Mouse (Mus musculus) E14TG2a.4 (cell line): Measurements from ENCODE around the gene Lgals7.

Experiments
- H3K27me3 ChIP-seq: 2 replicates; pipeline ENCODE4 v1.6.1; 2014; ENCODE audit warnings: low read length, control low read depth; ENCODE audit not compliant: insufficient read depth
- H3K36me3 ChIP-seq: 2 replicates; pipeline ENCODE4 v1.6.1; 2014; ENCODE audit warnings: low read length, control low read depth; ENCODE audit not compliant: insufficient read depth
- H3K4me1 ChIP-seq: replicated peaks from 2 replicates; pipeline ENCODE4 v1.6.1; 2014; ENCODE audit warnings: low read depth, low read length, control low read depth
- H3K4me3 ChIP-seq: replicated peaks from 2 replicates; pipeline ENCODE4 v1.5.1; 2014; ENCODE audit warnings: mild to moderate bottlenecking, low read length
- H3K9me3 ChIP-seq: 2 replicates; pipeline ENCODE4 v1.6.1; 2014; ENCODE audit warnings: low read length, control low read depth
- CTCF ChIP-seq: conservative IDR thresholded peaks from 2 replicates; pipeline ENCODE4 v1.5.1; 2014; ENCODE audit warnings: low read length
- NANOG ChIP-seq: IDR thresholded peaks from 2 replicates; pipeline ENCODE4 v1.6.1; 2014; ENCODE audit warnings: borderline replicate concordance, low read length, mixed read lengths
- POU5F1 ChIP-seq: IDR thresholded peaks from 2 replicates; pipeline ENCODE4 v1.6.1; 2014; ENCODE audit warnings: low read length, borderline replicate concordance

Gene Lgals7

DNA sequence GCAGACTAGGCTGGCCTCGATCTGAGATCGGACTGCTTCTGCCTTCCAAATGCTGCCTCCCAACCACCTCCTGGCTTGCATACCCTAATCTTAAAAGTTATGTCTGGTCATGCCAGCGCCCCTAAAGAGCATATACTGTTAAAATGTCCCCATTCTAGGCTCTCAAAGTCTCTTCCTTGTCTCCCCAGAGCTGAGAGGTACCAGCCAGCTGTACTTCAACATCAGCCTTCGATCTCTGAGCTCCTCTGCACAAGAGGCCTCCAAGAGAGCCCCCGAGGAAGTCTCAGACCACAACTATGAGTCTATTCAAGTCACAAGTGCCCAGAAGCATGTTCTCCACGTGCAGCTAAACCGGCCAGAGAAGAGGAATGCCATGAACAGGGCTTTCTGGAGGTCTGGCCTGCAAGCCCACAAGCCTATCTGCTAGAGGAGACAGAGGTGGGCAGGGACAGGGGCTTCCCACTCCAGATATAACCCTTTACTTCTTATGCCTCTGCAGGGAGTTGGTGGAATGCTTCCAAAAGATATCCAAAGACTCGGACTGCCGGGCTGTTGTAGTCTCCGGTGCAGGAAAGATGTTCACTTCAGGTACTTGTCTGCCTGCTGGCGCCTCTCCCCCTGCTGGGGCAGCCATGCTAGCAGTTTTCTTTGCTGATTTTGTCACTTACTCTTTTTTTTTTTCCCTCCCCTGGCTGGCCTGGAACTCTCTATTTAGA is 37.8 kb upstream of the Lgals7 start:
- Histone ChIP-seq H3K4me1 (peaks cover 60% of the 10 kb centered on the region), H3K4me3 (peak overlapping the region; percentile 76), H3K27me3 (no peaks in the 10 kb centered on the region), H3K9me3 (peaks cover 5% of the 10 kb centered on the region), H3K36me3 (peaks cover 60% of the 10 kb centered on the region)
- TF ChIP-seq CTCF (0 out of 2 replicates have a peak, but pooled peaks have one; percentile 11), POU5F1 (no peak), NANOG (no peak)

DNA sequence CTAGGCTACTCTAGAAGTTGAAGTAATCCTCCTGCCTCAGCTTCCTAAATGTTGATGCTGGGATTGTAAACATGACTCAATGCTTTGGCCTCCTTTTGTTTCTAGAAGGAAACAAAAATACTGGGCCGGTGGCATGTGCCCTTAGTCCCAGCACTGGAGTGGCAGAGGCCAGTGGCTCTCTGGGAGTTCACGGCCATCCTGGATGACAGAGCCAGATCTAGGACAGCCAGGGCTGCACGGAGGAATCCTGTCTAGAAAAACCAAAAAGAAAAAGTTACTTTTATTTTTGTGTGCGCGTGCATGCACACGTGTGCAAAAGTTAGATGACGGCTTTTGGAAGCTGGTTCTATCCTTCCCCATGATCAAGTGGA is 37.3 kb upstream of the Lgals7 start:
- H3K27me3 ChIP-seq = no peaks in the 10 kb centered on the region
- peaks cover 60% of the 10 kb centered on the region for H3K4me1 ChIP-seq
- peaks cover 60% of the 10 kb centered on the region for H3K36me3 ChIP-seq
- peak overlapping the region; percentile 76 for H3K4me3 ChIP-seq
- TF ChIP-seq CTCF (no peak), NANOG (no peak), POU5F1 (no peak)
- peaks cover 5% of the 10 kb centered on the region for H3K9me3 ChIP-seq

DNA sequence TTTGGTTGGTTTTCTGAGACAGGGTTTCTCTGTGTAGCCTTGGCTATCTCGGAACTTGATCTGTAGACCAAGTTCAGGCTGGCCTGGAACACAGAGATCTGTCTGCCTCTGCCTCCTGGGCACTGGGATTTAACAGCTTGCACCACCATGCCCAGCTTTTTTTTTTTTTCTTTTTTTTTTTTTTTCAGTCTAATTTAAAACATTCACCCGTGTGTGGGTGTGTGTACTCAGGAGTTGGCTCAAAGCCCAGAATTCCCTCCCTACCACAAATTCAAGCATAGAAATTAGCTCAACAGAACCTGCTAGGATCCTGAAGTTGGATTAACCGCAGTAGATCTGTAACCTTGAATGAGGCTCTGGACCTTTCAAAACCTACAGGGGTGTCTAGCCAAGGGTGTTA is 36.3 kb upstream of the Lgals7 start:
- peaks cover 60% of the 10 kb centered on the region for H3K4me1 ChIP-seq
- H3K36me3 ChIP-seq = peaks cover 59% of the 10 kb centered on the region
- no peaks in the 10 kb centered on the region for H3K27me3 ChIP-seq
- no peak overlapping the region for H3K4me3 ChIP-seq
- peaks cover 5% of the 10 kb centered on the region for H3K9me3 ChIP-seq
- TF ChIP-seq CTCF = no peak
- no peak for TF ChIP-seq NANOG
- no peak for TF ChIP-seq POU5F1

DNA sequence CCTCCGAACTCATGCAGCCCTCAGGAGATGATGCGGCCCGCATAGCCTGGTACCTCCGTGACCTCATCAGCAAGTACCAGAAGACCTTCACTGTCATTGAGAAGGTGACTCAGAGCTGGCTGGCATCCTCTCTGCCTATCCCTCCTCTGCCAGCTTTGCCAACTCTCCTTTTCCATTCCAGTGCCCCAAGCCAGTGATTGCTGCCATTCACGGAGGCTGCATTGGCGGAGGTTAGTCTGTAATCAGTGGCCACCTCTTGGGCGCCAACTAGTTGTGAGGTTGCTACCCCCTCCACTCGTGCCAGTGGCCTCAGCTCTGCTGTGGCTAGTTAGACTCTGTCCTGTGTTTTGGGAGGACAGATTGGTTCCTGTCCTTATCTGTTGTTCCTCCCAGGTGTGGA is 33.8 kb upstream of the Lgals7 start:
- 0 out of 2 replicates have a peak, but pooled peaks cover 5% of the 10 kb centered on the region for H3K27me3 ChIP-seq
- H3K36me3 ChIP-seq = peaks cover 48% of the 10 kb centered on the region
- peaks cover 41% of the 10 kb centered on the region for H3K4me1 ChIP-seq
- TF ChIP-seq CTCF (no peak), NANOG (no peak), POU5F1 (no peak)
- H3K4me3 ChIP-seq = no peak overlapping the region
- peaks cover 5% of the 10 kb centered on the region for H3K9me3 ChIP-seq

- Histone ChIP-seq H3K36me3 (peaks cover 48% of the 10 kb centered on the region), H3K4me1 (peaks cover 37% of the 10 kb centered on the region), H3K27me3 (0 out of 2 replicates have a peak, but pooled peaks cover 5% of the 10 kb centered on the region), H3K4me3 (peak overlapping the region; percentile 58), H3K9me3 (peaks cover 5% of the 10 kb centered on the region)
- TF ChIP-seq POU5F1 = no peak
- TF ChIP-seq CTCF = no peak
- no peak for TF ChIP-seq NANOG
Observed at GRCm38 (mm10) chr7:28830981-28831380, 32.7 kb upstream of the Lgals7 start.

DNA sequence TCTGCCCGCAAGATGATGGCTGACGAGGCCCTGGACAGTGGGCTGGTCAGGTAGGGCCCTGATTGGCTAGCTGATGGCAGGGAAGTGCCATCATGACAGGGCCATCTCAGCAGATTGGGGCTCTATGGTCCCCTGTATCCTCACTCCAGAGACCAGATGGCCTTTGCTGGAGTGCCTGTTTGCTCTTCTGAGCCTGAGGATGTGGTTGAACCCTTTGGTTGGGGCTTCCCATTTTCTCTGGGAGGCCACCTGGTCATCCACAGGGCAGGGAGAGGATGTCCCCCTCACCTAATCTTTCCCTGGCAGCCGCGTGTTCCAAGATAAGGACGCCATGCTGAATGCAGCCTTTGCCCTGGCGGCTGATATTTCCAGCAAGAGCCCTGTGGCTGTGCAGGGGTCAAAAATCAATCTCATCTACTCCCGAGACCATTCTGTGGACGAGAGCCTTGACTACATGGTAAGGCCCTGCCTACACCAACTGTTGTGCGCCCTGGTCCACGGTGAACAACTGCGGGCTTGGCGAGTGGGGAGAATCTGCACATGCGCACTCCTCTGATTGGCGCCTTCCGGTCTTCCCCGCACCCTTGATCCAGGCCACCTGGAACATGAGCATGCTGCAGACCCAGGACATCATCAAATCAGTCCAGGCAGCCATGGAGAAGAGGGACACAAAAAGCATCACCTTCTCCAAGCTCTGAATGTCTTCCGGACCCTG is 32.1 kb upstream of the Lgals7 start:
- Histone ChIP-seq H3K27me3 (0 out of 2 replicates have a peak, but pooled peaks cover 5% of the 10 kb centered on the region), H3K4me1 (peaks cover 31% of the 10 kb centered on the region), H3K4me3 (peak overlapping the region; percentile 58), H3K36me3 (peaks cover 44% of the 10 kb centered on the region), H3K9me3 (peaks cover 5% of the 10 kb centered on the region)
- TF ChIP-seq CTCF = no peak
- TF ChIP-seq NANOG = no peak
- no peak for TF ChIP-seq POU5F1

GRCm38 (mm10) chr7:28832137-28832536 is 31.5 kb upstream of the Lgals7 start:
- peak overlapping the region; percentile 58; the same call in 1 of the 2 replicates for H3K4me3 ChIP-seq
- TF ChIP-seq POU5F1 = no peak
- no peak for TF ChIP-seq CTCF
- no peak for TF ChIP-seq NANOG
- peaks cover 5% of the 10 kb centered on the region for H3K9me3 ChIP-seq
- 0 out of 2 replicates have a peak, but pooled peaks cover 5% of the 10 kb centered on the region for H3K27me3 ChIP-seq
- H3K4me1 ChIP-seq = peaks cover 30% of the 10 kb centered on the region
- H3K36me3 ChIP-seq = peaks cover 44% of the 10 kb centered on the region

DNA sequence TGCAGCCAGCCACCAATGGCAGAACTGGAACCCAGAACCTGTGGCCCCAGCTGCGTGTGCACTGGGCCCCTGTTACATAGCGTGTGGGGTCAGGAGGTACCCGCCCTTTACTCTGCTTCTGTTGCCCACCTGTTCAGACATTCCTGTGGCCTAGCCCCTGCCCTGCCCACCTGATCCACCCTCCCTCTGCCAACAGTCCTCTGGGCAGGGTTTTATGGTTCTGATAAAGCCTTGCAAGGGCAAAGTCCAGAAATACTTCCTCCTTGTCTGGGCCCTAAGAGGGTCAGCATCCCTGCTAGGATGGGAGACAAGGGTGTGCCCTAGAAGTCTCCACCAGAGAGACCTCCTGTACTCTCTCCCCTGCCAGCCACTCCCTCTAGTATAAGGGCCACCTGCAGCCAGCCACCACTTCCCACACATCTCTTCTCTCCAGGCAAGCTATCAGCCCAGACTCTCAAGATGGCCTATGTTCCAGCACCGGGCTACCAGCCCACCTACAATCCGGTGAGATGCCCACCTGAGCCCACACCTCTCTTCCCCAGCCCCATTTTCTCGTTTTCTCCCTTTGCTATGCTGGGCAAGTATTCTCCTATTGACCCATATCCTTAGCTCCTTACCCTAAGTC is 29.8 kb upstream of the Lgals7 start, which contains the start of gene Lgals4:
Gene Lgals4 (plus strand): TSS at position 132 of the 625 bp plus-strand sequence.
- no peak within 1 kb of the TSS for H3K4me3 ChIP-seq
- H3K36me3 ChIP-seq = peaks cover 30% of the 10 kb centered on the region
- no peak for TF ChIP-seq POU5F1
- TF ChIP-seq CTCF = no peak
- TF ChIP-seq NANOG = no peak
- peaks cover 5% of the 10 kb centered on the region for H3K9me3 ChIP-seq
- 0 out of 2 replicates have a peak, but pooled peaks cover 5% of the 10 kb centered on the region for H3K27me3 ChIP-seq
- peaks cover 41% of the 10 kb centered on the region for H3K4me1 ChIP-seq
